Mouse (Mus musculus) neutrophil, adult 83 days (primary cell): ENCODE data around the gene Bbs2. TPM values are rescaled to one million over a fixed set of nuclear protein-coding genes. Genes with fewer than 3 reads are reported as not detected.

ENCODE experiments used
- total RNA-seq, 2 experiments: library from RNA; stranded (reverse); gene quantifications; one replicate each; pipeline ENCODE4 v1.2.4; 2023

The Bbs2 gene
- 1 to 10 TPM; 1.5 to 3.9 TPM for total RNA-seq

GRCm38 (mm10) chr8:94098081-94098974 is at the start of gene Bbs2:
Gene Bbs2, minus strand, starts transcription at chr8:94098928.

GRCm38 (mm10) chr8:94136933-94137332 is 38.2 kb upstream of the Bbs2 start, which contains the start of gene Mt4:
Gene Mt4, plus strand, starts transcription at chr8:94137197.

GRCm38 (mm10) chr8:94036944-94037524 is 61.7 kb downstream of the Bbs2 start, which contains the start of the genes Nudt21 and Ogfod1:
Gene Nudt21, minus strand, starts transcription at chr8:94037031.
Gene Ogfod1, plus strand, starts transcription at chr8:94037198.

Other genes with a start within 250 kb of the Bbs2 start
- gene Amfr, start 86.1 kb downstream of the Bbs2 start, total RNA-seq = 100 to 1,000 TPM; 103 to 107 TPM
- gene Nudt21, start 61.9 kb downstream of the Bbs2 start, total RNA-seq = 10 to 100 TPM; 36.4 to 37.6 TPM
- gene Ogfod1, start 61.7 kb downstream of the Bbs2 start, total RNA-seq = 1 to 10 TPM; 6.8 to 9.5 TPM
- not detected for gene Mt4, start 38.3 kb upstream of the Bbs2 start, total RNA-seq
- gene Mt3, start 53.7 kb upstream of the Bbs2 start, total RNA-seq = not detected
- 10 to 100 TPM; 18.8 to 25.3 TPM for gene Mt2, start 73.7 kb upstream of the Bbs2 start, total RNA-seq
- 10 to 100 TPM; 52.5 to 55.7 TPM for gene Mt1, start 80.2 kb upstream of the Bbs2 start, total RNA-seq
- 10 to 100 TPM; 18.1 to 25.6 TPM for gene Nup93, start 115.6 kb upstream of the Bbs2 start, total RNA-seq
- gene Slc12a3, start 230.3 kb upstream of the Bbs2 start, total RNA-seq = 1 to 10 TPM in 1 of 2 experiments, under 1 TPM in 1; 0.79 to 1.6 TPM